Mouse (Mus musculus): ENCODE measurements around the gene Hpse2. TPM values are rescaled to one million over a fixed set of nuclear protein-coding genes. Genes with fewer than 3 reads are reported as not detected.

Hpse2 gene
- total RNA-seq, 2 experiments from 2014 or later = 0.75 to 1.0 TPM

DNA sequence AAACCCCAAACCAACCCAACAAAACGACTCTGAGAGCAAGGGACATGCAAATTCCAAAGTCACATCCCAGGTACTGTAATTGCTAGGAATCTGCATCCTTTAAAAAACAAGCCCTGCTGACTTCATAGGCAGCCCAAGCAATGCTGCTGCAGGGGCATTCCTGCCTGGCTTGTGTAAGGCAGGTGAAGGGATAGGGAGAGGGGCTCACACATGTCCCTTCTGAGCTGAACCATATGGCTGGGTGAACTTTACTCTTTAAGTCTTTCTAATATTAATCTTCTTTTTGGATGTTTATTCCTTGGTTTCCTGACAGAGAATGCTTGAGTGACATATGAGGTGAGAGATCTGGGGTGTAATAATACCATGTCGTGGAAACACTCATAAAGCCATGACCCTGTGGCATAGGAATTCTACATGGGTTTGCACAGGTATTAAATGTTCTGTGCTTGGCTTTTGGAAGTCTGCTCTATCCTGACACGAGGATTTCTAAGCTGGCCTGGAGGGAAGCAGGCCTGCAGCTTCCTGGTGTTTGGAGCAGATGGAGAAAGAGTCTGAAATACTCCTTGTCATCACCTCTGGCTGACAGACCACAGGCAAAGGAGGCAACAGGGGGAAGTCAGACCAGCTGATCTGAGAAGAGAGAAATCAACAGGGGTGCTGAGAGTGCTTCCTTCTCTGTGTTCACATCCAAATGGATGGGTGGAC is 519.0 kb downstream of the Hpse2 start:
- DNase-seq (ENCODE audit: low spot score in 2 of 2) = no peak

DNA sequence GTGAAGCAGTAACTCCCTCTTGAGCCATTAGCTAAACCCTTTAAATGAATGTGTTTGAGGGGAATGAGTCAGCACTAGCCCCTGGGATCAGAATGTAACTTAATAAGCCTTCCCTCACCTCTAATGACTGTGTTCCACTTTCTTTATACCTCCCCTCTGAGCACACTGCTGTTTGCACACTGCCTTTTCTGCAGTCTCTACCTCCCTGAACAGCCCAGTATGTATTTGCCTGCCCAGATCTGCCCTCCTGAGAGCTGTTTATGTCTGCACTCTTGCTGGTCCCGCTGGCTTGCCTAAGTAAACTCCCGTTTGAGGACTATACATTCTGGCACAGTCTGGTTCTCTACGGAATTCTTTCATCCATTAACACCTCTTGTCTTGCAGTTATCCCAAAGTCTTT is 525.1 kb downstream of the Hpse2 start:
- no peak for DNase-seq (ENCODE audit: low spot score in 2 of 2)

DNA sequence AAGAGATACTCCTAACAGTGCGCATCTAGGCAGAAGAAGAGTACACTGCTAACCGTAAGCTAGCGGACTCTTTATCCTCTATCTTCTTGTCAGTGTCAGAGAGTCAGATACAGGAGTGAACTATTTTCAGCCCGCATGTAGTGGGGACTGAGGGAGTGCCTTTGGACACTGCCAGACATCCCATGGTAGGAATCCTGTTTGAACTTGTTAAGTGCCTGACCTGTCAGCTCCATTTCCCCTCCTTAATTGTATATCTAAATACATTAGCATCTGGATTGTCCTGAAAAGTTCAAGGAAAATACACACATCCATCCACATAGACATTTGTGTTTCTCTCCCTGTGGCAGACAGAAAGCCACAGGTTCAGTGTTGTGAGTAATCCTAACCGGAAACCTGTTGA is 531.1 kb downstream of the Hpse2 start:
- DNase-seq (ENCODE audit: low spot score in 2 of 2) = no peak

DNA sequence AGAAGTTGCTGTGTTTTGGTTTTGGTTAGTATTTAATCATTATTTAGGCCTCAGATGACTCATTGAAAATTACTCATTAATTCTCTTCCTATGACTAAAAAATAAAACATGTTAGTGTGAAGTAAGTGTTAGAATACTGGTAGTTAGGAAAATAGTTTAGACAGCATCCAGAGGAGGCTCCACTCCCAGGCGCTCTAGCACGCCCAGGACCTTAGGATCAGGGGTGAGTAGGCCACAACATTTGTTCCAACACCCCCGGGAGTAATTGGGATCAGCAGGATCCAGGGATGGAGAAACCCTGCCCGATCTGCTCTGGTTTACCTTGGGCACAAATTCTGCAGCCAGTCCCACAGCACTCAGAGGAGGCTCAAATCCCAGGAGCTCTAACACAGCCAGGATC is 532.5 kb downstream of the Hpse2 start:
- DNase-seq (ENCODE audit: low spot score in 2 of 2) = no peak

DNA sequence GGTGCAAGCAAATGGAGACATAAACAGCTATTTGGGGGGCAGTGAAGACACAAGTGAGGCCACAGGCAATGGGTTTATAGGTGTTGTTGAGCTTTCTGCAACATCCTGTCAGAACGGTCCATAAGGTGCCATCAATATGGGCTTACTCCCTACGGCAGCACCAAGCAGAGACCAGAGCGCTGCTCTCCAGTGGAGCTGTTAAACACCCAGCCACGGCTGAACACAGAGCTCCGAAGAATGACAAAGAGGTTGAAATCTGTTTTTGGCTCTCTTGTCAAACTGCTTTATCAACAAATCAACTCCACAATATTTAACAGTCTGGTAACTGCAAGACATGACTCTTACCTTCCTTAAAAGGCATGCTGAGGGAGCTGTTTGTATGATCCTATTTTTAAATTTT is 537.7 kb downstream of the Hpse2 start:
- DNase-seq (ENCODE audit: low spot score in 2 of 2) = no peak

GRCm38 (mm10) chr19:42839621-42840294 is 548.4 kb downstream of the Hpse2 start:
- DNase-seq (ENCODE audit: low spot score in 2 of 2) = no peak

DNA sequence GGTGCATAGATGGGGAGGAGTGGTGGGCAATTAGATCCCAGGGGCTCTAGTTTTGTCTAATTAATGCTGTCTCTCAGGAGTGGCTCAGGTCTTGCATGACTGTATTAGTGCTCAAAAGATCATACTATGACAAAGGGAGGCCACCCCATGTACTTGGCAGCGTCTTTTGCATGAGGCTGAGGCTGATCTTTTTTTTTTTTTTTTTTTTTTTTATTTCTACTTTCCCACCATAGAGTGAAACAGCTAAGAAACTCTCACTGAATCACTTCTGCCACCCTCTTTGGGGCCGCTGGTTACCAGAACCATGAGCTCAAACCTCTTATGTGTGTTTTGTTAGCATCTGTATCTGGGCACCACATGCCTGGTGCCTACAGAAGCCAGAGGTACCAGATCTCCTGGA is 549.0 kb downstream of the Hpse2 start:
- DNase-seq (ENCODE audit: low spot score in 2 of 2) = no peak

- DNase-seq (ENCODE audit: low spot score in 2 of 2) = no peak
Measured at GRCm38 (mm10) chr19:42838271-42838670, 549.9 kb downstream of the Hpse2 start.

GRCm38 (mm10) chr19:42837591-42837990 is 550.6 kb downstream of the Hpse2 start:
- no peak for DNase-seq (ENCODE audit: low spot score in 2 of 2)

- no peak for DNase-seq (ENCODE audit: low spot score in 2 of 2)
Measured at GRCm38 (mm10) chr19:42833126-42833525, 555.0 kb downstream of the Hpse2 start.

DNA sequence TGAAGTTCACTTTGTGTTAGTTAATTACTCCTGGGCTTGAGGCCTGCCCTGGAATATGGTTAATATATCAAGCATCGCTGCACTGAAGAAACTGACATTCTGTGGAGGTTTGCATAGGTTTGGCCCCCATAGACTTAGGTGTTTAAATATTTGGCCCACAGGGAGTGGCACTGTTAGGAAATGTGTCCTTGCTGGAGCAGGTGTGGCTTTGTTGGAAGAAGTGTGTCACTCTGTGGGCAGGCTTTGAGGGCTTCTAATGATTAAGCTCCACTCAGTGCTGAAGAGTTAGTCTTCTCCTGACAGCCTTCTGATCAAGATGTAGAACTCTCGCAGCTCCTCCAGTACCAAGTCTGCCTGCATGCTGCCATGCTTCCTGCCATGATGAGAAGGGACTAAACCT is 555.9 kb downstream of the Hpse2 start:
- DNase-seq (ENCODE audit: low spot score in 2 of 2) = no peak

GRCm38 (mm10) chr19:42829196-42829595 is 559.0 kb downstream of the Hpse2 start:
- DNase-seq (ENCODE audit: low spot score in 2 of 2) = no peak

DNA sequence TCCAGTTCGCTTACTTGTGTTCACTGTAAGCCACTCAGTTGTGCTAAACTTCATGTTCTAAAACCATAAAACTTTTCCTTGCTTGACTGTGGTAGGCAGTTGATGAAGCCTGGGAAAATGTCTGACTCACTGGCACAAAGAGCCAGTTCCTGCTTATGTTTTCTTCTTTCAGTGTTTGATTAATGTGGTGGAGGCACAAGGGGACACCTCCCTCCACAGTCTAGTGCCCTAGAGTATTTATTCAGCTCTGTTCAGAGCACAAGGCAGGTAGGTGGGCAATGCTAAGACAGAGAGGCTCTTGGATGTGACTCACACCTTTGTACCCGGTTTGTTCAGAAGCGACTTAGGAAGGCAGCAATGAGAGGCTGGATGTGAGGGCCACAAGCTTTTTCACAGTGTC is 560.3 kb downstream of the Hpse2 start:
- no peak for DNase-seq (ENCODE audit: low spot score in 2 of 2)

GRCm38 (mm10) chr19:42820109-42820508 is 568.0 kb downstream of the Hpse2 start:
- no peak for DNase-seq (ENCODE audit: low spot score in 2 of 2)

GRCm38 (mm10) chr19:42817761-42818160 is 570.4 kb downstream of the Hpse2 start:
- no peak for DNase-seq (ENCODE audit: low spot score in 2 of 2)

DNA sequence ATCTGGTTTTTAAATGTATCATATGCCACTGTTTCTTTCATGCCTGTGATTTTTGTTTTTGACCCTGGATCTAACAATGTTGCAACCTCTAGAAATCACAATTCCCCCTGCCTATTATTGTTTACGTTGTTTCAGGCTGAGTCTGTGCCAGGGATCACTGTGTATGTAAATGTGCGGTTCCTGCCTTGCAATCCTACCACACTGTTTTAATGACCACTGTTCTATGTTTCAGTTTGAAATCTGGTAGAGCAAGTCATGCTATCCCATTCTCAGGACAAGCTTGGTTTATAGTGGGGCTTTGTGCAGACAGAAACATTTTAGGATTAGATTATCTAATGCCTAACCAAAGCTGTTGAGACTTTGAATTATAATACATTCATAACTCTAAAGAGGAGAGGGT is 571.9 kb downstream of the Hpse2 start:
- DNase-seq (ENCODE audit: low spot score in 2 of 2) = no peak

- no peak for DNase-seq (ENCODE audit: low spot score in 2 of 2)
Measured at GRCm38 (mm10) chr19:42810140-42810539, 578.0 kb downstream of the Hpse2 start.

DNA sequence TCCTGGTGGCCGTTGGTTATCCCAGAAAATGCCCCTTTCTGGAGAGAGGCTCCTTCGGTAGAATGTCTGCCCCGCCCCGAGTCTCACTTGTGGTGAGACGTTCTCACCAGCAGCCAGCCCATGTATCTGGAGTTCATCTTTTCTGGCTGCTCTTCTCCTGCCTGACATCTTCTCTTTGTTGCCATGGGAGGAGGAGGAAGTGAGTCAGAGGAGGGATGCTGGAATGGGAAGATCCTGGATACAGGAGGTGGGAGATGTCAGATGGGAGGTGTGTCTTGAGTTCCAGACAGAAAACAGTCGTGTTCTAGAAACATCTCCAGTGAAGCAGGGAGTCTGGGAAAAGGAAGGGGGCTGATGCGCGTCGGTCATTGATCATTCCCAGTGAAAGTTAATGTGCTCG is 578.7 kb downstream of the Hpse2 start:
- DNase-seq (ENCODE audit: low spot score in 2 of 2) = no peak

DNA sequence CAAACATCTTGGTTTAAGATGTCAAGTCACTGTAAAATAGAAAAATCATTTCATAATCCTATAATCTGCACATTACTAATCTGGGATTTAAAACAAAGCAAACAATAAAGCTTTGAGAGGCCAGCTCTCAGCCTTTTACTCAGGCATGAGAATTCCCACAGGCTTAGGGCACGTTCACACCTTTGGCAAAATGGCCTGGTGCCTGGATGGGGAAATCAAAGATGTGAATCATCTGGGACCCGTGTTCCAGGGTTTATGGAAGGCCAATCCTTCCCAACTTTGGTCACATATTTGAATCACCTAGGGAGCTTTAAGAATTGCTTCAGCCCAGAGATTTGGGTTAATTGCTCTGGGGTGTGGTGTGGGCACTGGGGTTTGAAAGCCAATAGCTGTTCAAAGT is 590.3 kb downstream of the Hpse2 start:
- no peak for DNase-seq (ENCODE audit: low spot score in 2 of 2)

GRCm38 (mm10) chr19:42795801-42796200 is 592.4 kb downstream of the Hpse2 start:
- DNase-seq (ENCODE audit: low spot score in 2 of 2) = no peak

GRCm38 (mm10) chr19:42794914-42795613 is 593.1 kb downstream of the Hpse2 start:
- DNase-seq (ENCODE audit: low spot score in 2 of 2) = peak; percentile 96 to 98

GRCm38 (mm10) chr19:42788311-42788710 is 599.8 kb downstream of the Hpse2 start:
- no peak for DNase-seq (ENCODE audit: low spot score in 2 of 2)

All from layer of hippocampus, postnatal 10 days (tissue).